Mouse (Mus musculus): ENCODE measurements at regions not wholly inside any gene's neighbourhood (a gene's known extent, or its start where the extent isn't known, plus 50 kb on each side); places are given as distances from the start of the nearest gene placed in this dataset.
A peak's percentile ranks its signal among the peaks of the same experiment; 100 is the strongest.

DNA sequence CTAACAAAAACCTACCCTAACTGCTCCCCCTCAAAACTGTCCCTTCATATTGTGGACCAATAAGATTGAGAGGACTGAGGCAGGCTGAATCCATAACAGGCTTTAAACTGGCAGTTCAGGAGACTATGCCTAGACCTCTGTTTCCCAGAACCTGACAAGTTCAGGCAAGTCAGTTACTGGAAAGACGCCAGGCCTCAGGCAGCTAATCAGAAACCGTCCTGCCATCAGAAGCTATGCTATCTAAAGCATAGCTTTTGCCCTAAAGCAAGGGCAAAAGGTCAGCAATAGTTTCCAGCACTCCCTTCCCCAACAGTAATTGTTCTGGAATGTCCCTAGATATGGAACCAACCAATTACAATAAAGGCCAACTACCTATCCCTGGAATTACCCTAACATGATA is 273.0 kb downstream of the Bche start:
- no peak for DNase-seq (ENCODE audit: extremely low spot score in 1 of 2, low spot score in 1 of 2)

DNA sequence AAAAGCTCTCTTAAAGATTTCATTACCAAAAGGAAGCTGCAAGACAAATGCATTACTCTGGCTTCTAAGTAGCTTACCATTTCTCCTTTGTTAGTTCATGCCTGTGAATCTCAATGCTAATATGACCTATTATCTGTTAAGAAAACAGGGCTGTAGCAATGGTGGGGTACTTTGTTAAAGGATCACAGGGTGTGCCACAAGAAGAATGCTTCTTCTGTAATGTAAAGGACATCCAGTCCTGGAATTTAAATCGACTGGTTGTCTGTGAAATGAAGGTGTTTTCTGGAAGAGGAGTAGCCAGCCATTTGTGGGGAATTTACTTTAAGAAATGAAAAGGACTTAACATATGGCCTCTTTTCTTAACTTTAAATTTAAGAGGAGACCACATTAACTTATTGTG is 273.9 kb downstream of the Bche start:
- no peak for DNase-seq (ENCODE audit: extremely low spot score in 1 of 2, low spot score in 1 of 2)

DNA sequence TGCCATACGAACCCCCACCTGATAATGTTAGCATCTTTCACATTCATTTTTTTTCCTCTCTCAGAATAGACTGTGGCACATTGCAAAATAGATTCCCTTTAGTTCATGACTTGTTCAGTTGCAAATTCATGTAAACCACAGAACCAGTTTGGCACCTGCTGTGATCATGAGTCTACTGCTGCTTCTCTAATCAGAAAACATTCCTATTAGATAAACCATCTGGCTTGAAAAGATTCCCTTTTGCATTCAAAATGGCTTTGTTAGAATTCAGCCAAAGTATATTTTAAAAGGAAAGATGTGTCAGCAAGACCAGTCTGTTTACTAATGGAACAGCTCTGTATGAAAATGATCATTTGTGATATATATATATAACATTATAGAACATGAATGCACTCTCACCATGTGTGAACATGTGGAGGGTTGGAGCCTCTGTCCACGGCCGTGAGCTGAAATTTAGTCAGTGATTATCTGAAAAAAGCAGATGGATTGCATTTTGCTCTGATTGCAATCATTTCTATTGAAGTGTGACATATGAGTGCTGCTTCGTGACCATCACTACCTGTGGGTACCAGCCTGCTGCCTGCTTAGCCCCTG is 298.2 kb downstream of the Bche start:
- DNase-seq (ENCODE audit: extremely low spot score in 1 of 2, low spot score in 1 of 2): peak in 1 of 2 experiments; percentile 6

DNA sequence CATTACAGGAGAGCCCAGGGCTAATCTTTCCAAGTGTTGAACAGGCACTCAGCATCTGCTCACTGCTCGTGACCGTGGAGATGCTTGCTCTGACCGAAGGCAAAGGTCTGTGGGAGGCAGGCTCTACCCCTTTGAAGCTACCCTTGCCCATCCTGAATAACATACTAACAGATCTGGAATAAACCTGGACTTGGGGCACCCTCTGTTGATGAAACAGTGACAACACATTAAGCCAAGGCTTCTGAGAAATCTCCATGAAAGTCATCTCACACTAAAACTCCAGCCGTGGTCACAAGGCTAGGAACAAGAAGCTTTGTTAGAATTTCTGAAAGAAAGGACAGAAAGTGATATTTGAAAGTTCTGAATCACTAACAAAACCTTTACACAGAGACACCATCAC is 306.8 kb downstream of the Bche start:
- DNase-seq (ENCODE audit: extremely low spot score in 1 of 2, low spot score in 1 of 2): peak in 1 of 2 experiments; percentile 6

DNA sequence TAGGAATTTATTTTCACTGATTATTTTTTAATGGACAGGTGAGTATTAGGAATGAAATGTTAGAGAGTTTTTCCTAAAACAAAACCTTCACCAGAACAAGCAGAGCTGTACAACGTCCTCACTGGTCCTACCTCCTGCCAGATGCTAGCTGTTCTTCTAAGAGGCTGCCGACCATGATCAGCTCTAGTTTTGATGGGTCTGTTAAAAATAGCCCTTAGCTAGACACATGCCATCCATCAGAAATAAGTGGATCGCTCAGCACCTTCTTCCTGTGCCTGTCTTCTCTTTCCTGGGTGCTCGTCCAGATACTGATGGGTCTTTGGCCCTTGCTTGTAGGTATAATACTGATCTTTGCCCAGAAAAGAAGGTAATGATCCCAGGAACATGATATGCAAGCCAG is 312.4 kb downstream of the Bche start:
- no peak for DNase-seq (ENCODE audit: extremely low spot score in 1 of 2, low spot score in 1 of 2)

DNA sequence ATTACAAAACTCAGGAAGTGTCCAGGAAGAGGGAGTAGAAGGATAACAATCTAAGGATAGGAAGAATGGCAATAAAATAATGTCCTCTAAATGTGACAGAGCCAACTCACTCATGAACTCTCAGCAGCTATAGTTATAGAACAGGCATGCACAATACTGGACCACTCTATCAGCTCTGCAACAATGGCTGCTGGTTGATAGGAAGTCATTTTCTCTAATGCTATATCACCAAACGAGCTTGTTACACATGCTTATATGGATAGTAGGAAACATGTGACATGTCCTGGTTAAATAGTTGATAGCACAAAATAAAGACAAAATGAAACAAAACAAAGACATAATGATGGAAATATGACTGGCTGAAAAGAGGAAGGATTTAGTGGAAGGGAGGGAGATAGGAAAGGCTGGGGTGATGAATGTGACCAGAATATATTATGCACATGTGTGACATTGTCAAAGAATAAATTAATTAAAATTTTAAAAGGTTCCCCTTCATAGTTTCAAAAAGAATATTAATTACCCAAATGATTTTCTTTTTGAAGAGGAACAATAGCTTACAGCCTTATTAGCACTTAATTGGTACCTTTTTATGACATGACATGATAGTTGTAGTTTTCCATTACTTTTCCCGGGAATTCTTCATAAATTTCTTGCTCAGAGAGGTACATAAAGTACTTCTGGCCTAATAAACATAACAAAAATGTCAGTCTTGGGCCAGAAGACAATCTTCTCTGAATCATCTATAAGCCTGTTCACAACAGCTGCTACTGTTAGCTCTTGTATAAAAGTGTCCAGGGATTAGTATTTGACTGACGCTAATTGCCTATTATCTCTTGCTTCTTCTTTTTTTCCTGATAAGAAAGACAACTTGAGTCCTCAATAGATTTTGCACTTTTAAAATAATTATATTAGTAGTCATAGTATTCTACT is 318.2 kb downstream of the Bche start:
- DNase-seq (ENCODE audit: extremely low spot score in 1 of 2, low spot score in 1 of 2): no peak

DNA sequence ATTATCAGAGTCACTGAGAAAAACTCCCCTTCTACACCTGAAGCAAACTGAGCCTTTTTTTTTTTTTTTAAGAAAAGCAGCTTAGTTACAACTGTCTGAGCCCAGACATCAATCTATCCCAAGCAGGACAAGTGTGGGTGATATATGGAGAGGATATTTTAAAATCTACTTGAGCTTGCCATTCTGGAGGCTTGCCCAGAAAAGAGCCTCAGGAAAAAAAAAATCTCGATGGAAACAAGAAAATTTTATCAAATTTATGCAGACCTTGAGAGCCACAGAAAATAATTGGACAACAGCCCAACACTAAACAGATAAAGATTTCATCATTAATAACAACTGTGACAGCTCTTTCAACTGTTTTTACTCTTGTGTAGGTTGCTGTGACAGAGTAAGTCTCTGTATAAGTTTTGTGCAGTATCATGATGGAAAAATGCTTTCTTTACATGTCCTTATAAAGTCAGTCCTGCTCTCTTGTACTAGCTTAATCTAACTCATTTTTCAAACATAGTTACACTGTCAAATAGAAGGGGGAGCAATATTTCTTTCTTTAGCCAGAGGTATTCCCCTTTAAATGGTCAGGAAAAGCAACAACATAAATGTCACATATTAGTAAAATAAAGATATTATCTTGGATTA is 297.4 kb upstream of the Slitrk3 start:
- DNase-seq (ENCODE audit: extremely low spot score in 1 of 2, low spot score in 1 of 2): no peak

DNA sequence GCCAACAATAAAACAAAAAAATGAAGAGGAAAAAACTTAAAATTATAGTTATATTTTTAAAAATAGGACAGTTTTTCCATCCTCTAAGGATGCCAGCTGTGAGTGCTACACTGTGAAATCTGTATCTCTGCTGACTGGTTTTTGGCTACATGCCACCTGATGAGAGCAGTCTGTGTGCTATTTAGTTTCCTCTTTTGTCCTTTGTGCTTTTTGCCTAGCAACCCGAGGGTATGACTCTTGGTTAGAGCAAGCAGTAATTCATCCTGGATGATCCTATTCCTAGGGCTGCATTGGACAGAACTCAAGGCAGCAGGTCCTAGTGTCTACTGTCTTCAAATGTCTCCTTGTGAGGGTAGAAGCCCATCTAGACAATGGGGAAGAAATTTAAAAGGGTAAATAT is 285.6 kb upstream of the Slitrk3 start:
- DNase-seq (ENCODE audit: extremely low spot score in 1 of 2, low spot score in 1 of 2): peak; percentile 8 to 14

DNA sequence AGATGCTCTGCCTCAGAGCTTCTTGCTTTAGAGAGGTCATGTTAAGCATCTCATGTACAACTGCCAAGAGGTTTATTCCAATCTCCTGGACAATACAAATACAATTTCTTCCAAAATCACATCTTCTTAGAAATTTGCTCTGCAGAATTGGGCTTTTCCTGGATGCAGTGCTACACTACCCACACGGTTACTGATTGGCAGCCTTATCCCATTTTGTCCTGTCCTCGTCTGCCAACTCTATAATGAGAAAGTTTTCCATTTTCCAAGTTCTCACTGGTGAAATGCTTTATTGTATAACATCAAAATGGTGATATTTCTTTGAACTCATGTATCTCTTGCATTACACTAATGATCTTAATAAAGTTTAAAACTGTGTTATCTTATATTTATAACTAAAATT is 282.1 kb upstream of the Slitrk3 start:
- no peak for DNase-seq (ENCODE audit: extremely low spot score in 1 of 2, low spot score in 1 of 2)

DNA sequence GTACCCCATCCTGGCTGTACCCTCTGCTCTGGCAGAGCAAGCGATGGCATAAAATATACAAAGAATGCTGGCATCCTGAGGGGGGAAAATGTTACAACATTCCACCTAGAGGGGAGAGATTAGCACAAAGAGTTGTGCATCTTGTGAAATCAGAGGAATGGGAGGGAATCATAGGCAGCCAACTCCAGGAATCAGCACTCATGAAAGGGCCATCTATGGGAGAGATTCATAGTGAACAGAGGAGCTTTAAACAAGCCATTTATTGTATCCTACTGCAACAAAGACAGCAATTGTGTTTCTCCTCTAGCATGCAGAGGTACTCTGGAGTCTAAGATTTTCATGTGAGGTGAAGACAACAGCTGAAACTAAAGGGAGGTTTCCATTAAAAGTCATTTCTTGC is 265.6 kb upstream of the Slitrk3 start:
- DNase-seq (ENCODE audit: extremely low spot score in 1 of 2, low spot score in 1 of 2): no peak
